Mouse (Mus musculus) MN1 (cell line): ENCODE data around the gene Nhsl2.
A peak's percentile ranks its signal among the peaks of the same experiment; 100 is the strongest.

Experiments
- DNase-seq: peaks from one replicate; pipeline ENCODE4 v3.0.0-alpha.2; 2016; ENCODE audit warnings: low spot score

The Nhsl2 gene

DNA sequence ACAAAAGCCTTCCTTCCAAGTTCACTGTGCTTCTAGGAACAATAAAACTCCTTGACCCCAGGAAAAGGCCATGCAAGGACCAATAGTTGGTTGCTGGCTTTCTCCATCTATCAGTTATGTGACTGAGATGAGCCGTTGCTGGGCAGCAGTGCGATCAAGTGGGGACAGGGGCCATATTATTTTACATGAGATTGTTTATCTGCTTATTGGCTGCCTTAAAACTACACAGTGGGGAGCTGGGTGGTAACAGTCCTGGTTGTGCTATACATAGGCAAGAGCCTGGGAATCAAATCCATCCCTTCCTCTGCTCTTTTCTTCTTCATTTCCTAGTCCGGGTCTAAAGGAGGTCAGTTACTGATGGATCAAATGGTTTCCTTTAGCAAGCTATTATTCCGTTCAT is 53.4 kb downstream of the Nhsl2 start:
- no peak for DNase-seq

DNA sequence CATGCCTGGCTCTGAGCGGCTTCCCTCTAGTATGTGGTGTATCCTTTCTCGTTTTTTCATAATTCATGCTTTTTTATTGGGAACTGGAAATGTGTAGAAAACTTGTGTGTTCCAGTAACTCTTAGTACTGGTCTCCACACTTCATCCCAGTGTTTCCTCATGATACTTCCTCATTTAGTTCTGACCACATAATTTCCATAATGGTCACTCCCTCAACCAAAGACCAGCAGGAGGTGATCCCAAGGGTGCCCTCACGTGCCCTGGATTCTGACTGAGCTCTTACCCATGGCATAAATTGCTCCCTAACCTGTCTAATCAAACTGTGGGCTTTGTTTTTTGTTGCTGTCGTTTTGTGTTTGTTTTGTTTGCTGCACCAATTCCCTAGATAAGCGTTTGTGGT is 58.1 kb downstream of the Nhsl2 start:
- no peak for DNase-seq

DNA sequence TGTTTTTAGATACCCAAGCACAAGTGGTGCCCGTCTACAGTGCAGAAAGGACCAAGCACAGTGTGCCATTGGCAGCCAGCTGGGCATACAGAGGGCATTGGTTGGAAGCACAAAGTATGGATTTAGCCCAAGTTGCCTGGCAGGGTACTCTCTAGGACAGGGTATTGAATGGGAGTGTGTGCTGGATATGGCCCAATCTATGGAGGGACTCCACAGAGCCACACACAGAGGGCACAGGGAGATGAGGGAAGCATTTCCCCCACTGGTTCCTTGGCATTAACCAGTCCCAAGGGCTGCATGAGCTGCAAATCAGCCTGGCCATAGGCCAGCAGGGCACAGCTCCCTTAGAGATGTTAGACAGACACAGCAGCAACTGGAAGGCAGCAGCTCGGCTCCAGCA is 79.9 kb downstream of the Nhsl2 start:
- DNase-seq, result peak; percentile 12

DNA sequence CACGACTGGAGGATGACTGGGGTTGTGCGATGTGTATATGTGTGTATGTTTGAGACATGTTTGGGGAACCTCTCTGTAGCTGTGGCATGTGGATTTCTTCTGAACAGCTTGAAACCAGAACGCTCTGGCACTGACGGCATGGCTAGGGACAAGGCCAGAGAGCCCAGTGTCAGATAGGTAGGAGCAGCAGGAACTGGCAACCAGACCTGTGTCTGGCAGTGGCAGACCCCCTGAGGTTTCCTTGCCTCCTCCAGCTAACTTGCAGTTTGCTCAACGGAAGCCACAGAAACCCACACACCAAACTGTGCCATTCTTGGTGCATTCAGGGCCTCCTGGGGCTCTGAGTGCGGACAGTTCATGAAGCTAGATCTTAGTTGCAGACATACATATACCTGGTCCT is 81.1 kb downstream of the Nhsl2 start:
- DNase-seq, result no peak

DNA sequence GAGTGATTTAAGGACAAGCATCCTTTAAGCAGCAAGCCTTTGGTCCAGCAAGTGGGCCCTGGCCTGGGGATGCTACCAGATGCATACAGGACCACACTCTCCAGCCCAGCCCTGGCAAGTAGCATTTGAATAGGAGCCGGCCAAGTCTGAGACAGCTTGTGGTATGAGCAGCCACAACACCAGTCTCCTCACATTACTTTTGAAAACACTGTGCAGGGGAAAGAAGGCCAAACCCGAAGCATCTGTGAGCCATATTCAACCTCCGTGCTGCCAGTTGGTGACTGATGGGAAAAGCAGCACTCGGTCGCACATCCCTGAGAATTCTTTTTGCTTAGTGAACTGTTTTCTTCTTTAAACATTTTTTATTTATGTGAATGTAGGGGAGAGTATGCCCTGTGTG is 81.8 kb downstream of the Nhsl2 start:
- DNase-seq, result no peak

DNA sequence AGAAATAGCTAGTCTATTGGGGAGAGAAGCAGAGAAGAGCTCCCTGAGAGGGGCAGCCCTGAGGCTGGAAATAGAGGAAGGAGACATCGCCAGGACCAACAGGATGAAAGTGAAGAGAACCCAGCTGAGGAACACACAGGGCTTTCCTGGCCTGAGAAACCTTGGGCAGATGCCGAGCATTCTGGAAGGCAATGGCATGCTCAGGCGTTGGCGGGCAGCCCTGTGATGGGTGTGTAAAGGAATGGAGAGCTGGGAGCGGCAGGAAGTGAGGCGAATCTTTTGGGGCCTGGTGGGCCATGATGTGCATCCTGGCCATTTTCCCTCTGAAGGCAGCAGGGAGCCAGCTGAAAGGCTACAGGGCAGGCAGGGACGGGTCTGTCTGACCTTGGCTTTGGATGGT is 83.1 kb downstream of the Nhsl2 start:
- DNase-seq, result no peak

DNA sequence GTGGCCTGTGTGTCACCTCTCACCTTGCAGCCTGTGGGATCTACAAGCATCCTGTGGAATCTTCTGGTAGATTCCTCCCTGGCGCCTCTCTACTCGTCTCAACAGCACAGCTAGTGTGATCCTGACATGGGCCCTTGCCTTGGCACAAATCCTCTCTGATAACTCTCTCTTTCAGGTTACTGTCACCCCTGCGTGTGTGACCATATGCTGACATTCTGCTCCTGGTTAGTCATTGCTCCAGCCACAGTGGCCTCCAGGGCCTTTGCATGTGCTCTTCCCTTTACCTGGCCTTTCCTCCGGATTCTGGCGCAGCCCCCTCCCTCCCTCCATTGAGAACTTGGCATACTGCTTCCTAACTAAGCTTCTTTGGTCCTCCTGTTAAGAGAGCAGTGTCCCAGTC is 84.2 kb downstream of the Nhsl2 start:
- no peak for DNase-seq

DNA sequence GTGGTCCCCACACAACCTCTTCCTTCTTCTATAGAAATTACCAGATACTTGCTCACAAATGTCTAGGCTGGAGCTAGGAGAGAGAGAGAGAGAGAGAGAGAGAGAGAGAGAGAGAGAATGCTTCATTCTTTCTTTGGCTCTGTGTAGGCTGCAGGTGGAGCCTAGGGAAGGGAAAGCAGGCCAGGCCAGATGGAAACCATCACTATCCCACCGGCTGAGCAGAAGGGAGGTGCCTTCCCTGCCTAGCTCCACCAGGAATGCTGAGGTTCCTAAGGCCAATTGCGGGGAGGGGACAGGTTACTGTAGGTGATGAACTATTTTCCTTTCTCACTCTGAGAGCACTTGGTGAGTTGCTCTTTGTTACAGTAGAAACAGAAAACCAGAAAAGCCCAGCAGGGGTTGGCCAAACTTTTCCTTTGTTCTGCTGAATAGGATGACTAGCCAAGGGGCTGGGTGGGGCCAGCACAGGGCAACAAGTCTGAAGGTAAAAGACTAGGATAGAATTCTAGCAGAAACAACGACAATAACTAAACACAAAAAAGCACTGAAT is 86.2 kb downstream of the Nhsl2 start:
- DNase-seq, result no peak

DNA sequence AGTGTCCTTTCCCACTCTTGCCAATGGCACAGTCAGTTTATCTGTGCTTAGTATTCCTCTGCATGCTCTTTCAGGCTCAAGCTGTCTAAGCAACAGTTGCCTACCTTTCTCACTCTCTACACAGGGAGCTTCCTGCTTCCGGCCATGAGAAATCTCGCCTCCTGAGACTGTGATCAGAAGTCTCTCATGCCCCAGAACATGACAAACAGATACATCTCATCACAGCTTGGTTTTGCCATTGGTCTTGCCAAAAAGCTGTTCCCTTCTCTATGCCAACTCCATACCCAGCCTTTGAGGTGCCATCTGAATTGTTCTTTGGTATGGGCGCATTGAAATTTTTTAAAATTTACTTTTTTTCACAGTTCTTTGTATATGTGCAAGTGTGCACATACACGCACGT is 90.3 kb downstream of the Nhsl2 start:
- DNase-seq, result no peak

DNA sequence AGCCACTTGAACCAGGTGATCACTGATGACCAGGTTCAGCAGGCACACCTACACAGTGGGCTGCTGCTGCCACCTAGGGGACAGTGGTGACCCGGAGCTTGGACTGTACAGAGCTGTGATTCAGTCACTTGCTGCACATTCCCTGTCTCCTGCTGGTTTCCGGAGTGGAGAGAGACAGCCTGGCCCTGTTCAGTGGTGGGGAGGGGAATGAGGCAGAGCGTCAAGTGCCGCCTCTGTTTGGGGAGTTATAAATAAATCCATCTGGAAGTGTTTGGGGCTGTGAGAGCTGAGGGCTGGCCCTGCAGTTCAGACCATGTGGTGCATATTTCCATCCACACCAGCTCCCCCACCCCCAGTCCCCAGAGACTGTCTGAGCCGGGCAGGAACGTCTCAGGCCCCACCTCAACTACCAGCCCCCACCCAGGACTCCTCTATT is 93.3 kb downstream of the Nhsl2 start:
- peak; percentile 57 for DNase-seq

DNA sequence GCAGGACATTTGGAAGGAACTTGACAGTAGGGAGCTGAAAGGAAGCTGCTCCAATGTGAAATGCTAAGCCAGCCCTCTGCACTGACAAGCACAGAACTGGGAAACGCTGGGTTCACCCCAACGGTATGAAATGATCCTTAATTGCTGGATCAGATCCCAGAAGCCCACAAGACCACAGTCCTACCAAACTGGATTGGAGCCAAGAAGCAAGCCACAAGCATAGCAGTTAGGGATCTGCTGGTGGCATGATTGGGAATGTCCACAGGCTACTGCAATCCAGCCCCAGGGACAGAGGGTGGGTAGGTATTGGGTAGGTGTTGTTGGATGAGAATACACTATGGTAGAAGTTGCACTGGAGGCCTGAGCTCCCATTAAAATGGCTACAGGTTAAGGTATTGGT is 94.6 kb downstream of the Nhsl2 start:
- peak; percentile 31 for DNase-seq

DNA sequence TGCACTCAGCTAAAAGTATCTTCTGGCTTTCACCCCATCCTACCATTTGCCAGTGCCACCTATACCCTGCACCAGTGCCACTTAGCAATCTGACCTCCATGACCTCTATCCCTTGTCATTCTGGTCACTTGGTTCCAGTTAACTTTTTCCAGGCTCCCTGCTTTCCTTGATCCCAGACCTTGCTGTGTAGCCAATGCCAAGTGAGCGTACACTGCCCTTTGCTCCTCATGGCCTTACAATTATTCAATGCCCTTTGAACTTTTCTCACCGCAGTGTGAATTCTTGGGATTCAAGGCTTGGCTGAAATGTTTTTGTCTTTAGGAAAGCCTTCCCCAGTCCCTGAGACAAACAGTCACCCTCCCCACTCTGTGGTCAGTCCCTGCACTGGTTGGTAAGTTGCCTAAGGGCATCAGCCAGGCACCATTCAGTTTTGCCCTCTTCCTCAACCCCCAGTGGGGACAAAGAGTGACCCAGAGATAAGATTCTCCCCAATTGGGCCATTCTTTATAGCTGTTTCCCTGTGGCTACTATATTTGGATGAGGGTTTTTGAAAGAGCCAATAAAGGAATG is 95.7 kb downstream of the Nhsl2 start:
- DNase-seq, result no peak

DNA sequence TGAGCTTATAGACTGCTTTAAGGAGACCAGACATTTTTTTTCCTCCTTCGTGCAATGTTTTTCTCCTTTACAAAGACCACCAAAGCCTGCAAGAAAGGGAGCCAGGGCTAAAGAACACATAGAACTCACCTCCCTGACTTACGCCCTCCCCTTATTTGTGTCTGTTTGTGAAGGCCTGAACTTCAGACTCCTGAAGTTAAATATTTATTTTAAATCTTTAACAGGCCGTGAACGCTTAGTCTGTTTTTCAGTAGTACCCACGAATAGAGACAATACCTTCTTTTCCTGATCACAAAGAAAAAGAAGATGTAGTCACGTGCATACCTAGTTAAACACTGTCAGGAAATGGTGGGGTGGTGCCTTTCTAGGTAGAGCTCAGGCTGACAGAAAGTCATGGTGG is 103.3 kb downstream of the Nhsl2 start:
- no peak for DNase-seq

DNA sequence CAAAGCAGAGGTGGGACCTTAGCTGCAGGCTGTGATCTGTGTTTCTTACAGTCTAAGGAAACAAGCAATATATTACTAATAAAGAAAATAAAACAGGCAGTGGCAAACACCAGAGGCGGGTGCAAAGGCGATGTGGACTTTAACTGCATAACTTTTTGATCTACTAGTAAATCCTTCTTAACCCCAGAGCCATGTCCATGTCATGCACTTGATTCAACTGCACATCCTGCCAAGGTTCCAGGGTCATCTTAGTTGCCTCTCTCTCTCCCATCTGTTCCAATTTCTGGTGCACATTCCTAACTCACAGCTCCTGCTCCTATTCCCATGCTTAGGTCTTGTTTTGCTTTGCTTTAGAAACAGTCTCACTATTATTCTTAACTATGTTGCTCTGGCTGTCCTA is 104.1 kb downstream of the Nhsl2 start:
- no peak for DNase-seq

DNA sequence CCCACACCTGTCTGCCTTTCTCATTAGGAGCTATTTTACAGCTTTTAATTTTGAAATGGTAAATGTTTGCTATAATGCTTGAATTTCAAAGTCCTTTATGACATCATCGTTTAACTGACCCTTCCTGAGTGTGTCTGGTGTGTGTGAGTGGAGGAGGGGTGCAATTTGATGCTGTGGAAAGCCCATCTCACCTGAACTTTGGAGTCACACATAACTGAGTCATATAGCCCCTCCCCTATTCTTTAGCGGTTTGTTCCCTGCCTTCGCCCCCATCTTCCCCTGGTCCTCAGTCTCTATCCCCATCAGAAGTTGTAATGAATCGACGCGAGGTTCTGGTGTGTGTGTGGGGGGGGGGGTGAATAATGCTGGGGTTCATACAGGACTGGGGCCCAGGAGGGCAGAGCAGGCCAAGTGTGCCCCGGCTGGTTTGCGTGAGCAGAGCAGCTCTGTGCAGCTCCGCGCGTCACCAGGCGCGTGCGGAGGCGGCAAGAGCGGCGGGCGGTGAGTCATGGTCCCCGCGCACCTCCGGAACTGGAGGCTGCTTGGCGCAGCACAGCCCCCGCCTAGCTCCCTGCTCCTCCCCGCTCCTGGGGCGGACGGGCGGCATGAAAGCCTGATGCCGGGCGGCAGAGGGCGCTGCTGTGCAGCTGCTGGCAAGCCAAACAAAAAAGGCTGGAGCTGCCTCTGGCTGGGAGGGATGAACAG is 104.8 kb downstream of the Nhsl2 start:
- DNase-seq, result peak; percentile 88

DNA sequence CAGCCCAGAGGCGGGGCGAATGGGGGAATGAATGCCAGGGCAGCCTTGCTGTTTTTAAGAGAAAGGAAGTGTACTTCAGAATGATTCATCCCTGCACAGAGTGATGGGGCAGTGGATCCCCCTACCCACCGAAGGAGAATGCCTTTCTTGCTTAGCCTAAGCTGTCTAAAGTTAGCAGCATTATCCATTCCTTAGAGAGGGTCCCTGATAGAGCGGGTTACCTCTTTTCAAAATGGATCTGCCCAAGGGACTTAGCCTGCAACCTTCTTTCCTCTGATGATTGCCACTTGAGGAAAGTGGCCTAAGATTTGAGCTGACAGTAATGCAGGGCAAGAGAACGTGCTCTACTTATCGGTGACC is 105.3 kb downstream of the Nhsl2 start:
- DNase-seq, result no peak

DNA sequence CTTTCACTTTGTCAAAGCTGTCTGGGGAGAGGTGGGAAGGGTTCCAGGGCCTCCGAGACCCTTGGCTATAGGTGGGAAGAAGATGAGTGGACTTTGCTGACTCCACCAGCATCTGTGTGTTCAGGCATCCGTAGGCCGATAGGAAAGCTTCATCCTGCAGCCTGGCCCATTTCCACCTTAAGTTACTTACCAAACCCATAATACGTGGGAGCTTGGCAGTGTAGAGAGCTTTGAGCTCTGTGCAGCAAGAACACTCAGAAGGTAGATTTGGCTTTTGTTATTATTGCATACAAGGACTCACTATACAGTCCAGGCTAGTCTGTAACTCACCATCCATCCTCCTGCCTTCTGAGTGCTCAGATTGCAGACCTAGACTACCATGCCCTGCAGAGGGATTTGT is 112.7 kb downstream of the Nhsl2 start:
- no peak for DNase-seq

DNA sequence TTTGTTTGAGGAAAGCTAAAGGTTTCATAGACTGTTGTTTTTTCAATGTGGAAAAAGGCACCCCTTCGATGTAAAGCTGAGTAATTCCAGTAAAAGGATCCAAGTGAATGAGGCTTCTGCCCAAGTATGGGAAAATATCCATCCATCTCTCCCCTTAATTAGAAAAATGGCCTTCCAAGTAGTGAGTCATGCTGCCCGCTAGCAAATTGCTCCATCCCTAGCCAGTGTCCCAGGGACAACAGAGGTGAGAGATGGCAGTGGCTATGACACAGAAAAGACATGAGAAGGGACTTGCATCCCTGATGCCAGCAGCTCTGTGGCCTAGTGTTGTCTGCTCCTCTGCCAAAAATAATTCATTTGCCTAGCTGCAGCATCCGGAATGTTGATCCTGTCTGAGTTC is 114.5 kb downstream of the Nhsl2 start:
- DNase-seq, result peak; percentile 25

DNA sequence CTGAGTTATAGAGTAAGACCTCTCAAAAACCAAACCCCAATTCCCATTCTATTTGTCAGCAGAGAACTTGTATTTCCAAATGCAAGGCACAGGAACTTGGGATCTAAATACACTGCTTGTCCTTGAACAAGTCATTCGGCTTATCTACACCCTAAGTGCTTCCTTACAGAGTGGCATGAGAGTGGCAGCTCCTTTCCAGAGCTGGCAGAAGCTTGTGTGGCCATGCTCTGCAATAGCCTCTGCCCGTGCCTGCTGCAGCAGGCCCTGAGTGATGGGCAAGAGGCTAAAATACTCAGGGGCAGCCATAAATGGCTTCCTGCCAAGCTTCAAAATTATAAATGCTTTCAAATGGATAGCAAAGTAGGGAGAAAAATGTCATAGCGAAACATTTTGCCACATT is 123.8 kb downstream of the Nhsl2 start:
- no peak for DNase-seq

DNA sequence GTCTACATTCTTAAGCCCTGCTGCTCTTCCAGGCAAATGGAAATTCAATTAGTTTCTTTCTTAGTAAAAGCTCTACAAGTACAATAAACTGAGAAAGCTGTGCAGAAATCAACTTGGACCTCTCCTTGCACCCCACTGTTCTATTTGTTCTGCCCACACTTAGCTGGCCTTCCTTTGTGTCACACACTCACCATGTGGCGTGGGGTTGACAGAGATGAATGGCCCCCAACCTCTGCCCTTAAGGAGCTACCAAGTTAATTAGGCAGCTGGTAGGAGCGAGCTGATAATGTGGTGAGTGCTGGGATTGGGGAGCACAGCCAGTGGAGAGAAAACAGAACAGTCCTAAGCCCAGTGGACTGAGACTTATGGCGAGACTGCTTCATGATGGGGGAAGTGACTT is 127.7 kb downstream of the Nhsl2 start:
- no peak for DNase-seq

DNA sequence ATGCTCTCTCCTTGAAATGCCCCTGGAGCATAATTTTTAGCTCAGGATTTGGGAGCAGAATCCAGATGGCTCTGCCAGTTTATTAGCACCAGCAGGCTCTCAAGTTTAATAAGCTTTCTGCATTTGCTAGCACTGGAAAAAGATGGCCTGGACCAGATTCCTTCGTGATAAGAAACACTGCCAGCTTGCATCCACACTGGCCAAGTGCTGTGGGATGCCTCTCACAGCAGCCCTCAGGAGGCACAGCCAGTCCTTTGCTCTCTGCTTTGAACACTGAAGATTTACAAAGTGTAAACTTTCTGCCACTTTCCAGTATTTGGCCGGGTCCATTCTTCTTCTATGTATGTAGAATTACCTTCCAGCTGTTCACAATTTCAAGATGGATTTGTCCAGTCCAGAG is 129.7 kb downstream of the Nhsl2 start:
- DNase-seq, result peak; percentile 63

DNA sequence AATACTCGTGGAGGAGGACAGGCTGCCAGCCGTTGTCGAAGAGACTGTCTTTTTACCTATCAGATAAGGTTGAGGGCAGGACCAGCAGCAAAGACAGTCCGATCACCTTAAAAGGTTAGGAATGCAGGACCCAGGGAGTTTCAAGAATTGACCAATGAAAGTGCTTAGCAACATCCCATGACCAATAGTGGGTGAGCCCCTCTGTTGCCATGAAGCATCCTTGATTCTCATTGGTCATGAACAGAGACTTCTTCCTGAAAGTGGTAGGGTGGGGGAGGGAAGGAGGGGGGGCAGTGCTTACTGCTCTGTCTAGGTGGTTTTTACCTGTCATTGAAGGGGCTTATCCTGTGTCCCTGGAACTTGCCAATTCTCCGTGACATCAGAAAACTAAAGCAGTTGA is 130.1 kb downstream of the Nhsl2 start:
- DNase-seq, result peak; percentile 42

DNA sequence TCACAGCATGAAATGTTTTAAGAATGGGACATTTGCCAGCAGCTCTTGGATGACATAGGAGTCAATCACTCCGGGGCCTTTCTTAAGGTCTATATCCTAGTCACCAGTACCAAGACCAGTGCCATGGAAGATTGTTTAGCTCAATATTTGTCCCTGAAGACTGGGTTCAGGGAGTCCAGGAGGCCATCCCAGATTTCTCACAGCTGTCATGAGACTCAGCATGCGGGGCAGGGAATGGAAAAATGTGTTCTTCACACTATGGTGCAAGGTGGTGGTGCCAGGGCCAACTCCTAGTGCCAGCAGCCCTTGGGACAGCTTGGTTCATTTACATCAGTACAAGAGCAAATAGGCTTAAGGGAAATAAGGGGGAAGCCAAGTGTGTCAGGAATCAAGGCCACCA is 131.4 kb downstream of the Nhsl2 start:
- DNase-seq, result no peak

DNA sequence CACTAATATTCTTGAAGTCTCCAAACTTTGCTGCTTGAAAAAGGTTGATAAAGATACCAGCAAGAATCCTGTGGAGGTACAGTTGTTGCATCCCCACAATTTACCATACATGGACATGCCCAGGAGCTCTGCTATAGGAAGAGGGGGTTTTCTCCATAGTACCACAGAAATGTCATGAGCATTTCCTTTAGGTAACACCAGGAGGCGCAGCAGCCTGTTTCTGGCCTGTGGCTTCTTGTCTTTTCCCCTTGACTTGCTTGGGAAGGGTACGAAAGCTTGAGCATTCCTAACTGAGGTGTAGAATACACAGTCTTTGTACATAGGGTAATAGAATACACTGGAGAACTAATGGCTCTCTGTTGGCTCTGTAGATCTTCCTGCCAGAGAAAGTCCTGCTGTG is 132.3 kb downstream of the Nhsl2 start:
- DNase-seq, result no peak
